Mouse (Mus musculus): ENCODE data around the gene Utp20. TPM values are rescaled to one million over a fixed set of nuclear protein-coding genes. Genes with fewer than 3 reads are reported as not detected.

Utp20 gene
- 4.3 and 66.8 TPM in 2 replicates for polyA plus RNA-seq (2012; ENCODE audit: low replicate concordance)

DNA sequence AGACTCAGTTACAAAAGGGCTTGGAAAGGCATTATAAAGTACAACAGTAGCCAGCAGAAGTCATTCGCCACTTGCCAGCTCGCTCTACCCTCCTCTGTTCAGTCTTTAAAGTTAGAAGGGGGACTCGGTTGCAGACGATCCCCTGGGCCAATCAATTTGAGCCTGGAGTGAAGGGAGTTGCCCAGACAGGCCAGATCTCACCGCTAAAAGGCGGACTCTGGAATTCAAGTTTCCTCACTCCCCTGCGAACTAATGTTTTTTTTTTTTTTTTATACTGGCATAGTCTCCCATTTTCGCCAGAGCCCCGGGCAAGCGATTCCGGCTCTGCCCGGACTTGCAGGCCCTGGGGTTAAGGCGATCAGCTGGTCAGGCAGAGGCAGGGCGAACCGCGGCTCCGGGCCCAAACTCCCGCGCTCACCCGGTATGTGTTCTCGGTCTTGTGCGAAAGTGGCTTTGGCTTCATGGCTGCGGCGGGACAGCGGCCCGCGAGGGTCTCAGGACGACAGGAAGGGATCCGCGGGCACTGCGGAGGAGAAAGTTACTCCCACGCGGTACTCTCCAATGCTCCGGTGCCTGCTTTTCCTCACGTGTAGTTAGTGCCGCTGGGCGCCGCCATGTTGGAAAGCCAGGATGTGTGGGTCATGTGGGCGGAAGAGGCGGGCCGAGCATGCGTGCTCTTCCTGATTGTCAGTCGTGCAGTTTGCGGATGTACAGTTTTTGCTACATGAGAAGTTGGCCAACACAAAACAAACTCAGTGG is at the start of gene Utp20:
Gene Utp20, minus strand, starts transcription at position 617 of the 759 bp plus-strand sequence.

DNA sequence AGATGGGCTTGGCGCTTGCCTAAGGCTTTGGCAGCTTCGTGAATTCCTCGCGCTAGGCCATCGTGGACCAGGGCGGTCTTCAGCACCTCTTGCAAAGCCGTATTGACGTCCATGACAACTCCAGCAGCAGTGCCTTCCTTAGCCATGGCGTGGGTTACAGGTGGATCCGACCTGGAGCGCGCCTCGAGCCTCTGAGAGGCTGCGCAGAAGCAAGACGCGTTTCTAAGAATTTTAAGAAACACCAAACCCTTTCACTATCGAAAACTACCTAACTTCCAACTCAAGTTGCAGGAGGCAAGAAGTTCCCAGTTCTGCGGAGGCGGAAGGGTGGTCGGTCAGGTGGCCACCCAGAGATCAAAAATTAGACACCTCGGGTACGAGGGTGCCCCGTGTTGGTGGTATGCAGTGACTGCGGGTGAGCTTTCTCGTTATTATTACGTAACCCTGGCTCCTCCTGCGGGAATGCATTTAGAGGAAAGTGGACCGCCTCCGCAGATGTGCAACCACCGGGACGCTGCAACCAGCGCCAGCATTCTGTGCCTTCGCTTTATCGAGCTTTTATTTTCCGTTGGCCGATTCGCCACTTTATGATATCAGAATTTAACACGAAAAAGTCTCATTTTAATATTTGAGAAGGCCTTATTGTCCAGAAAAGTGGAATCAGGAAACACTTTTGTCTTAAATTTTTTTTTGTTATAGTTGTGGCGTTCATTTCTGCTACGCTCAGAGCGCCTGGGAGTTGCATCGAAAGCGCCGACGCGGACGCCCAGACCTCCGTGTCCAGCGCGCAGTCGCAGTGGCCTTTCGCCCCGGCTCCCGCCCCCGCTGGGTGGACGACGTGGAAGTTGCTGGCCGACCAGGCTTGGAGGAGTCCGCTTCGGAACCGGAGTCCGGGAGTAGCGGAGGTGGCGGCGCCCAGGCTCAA is 95.8 kb downstream of the Utp20 start, which contains the start of gene Arl1:
Gene Arl1, plus strand, starts transcription at position 288 of the 925 bp plus-strand sequence.

Other genes starting within 250 kb of the Utp20 start
- gene Mybpc1, start 221.7 kb downstream of the Utp20 start, polyA plus RNA-seq (2012; ENCODE audit: low replicate concordance) = not detected in 2 replicates
- 0.80 and 1.2 TPM in 2 replicates for gene Spic, start 141.8 kb downstream of the Utp20 start, polyA plus RNA-seq (2012; ENCODE audit: low replicate concordance)
- 23.7 and 25.0 TPM in 2 replicates for gene Arl1, start 95.9 kb downstream of the Utp20 start, polyA plus RNA-seq (2012; ENCODE audit: low replicate concordance)
- gene Slc5a8, start 59.2 kb upstream of the Utp20 start, polyA plus RNA-seq (2012; ENCODE audit: low replicate concordance) = not detected in 2 replicates